Mouse (Mus musculus) frontal cortex, adult 2 months (tissue): ENCODE measurements around the gene Polg. TPM values are rescaled to one million over a fixed set of nuclear protein-coding genes. Genes with fewer than 3 reads are reported as not detected.

Experiments used
- DNase-seq, 2 experiments: peaks; one replicate each; pipeline ENCODE4 v3.0.0; 2022; ENCODE audit warnings: low spot score in 1 of 2; ENCODE audit errors: extremely low spot score in 1 of 2
- polyA plus RNA-seq: library from polyadenylated mRNA; depleted of rRNA; stranded (reverse); fragments of >200 nt; gene quantifications from 2 replicates; pipeline ENCODE4 v1.2.3, GENCODE M21; 2012; rRNA removed

Polg gene
- polyA plus RNA-seq = 73.0 and 84.6 TPM in 2 replicates

- DNase-seq = peak; percentile 98 to 100
Observed at GRCm38 (mm10) chr7:79466053-79466901, at the start of gene Polg. TSS of gene Polg (minus strand) at chr7:79466362.

- no peak for DNase-seq
Observed at GRCm38 (mm10) chr7:79515861-79516260, 49.7 kb upstream of the Polg start.

- no peak for DNase-seq
Observed at GRCm38 (mm10) chr7:79515221-79515743, 49.1 kb upstream of the Polg start.

GRCm38 (mm10) chr7:79514361-79514881 lies 48.3 kb upstream of the Polg start:
- no peak for DNase-seq

GRCm38 (mm10) chr7:79513466-79513865 lies 47.3 kb upstream of the Polg start:
- DNase-seq = no peak

GRCm38 (mm10) chr7:79512496-79512895 lies 46.3 kb upstream of the Polg start:
- no peak for DNase-seq

GRCm38 (mm10) chr7:79511656-79512055 lies 45.5 kb upstream of the Polg start:
- DNase-seq = no peak

- no peak for DNase-seq
Observed at GRCm38 (mm10) chr7:79511181-79511580, 45.0 kb upstream of the Polg start.

- no peak for DNase-seq
Observed at GRCm38 (mm10) chr7:79510686-79511085, 44.5 kb upstream of the Polg start.

- no peak for DNase-seq
Observed at GRCm38 (mm10) chr7:79509710-79510109, 43.5 kb upstream of the Polg start.

GRCm38 (mm10) chr7:79509235-79509607 lies 43.1 kb upstream of the Polg start:
- DNase-seq = no peak

GRCm38 (mm10) chr7:79508280-79509234 lies 42.4 kb upstream of the Polg start:
- peak in 1 of 2 experiments; percentile 20 for DNase-seq

GRCm38 (mm10) chr7:79507756-79508155 lies 41.6 kb upstream of the Polg start:
- DNase-seq = no peak

- peak in 1 of 2 experiments; percentile 44 for DNase-seq
Observed at GRCm38 (mm10) chr7:79507101-79507705, 41.0 kb upstream of the Polg start.

- peak in 1 of 2 experiments; percentile 15 for DNase-seq
Observed at GRCm38 (mm10) chr7:79506531-79507090, 40.4 kb upstream of the Polg start.

GRCm38 (mm10) chr7:79505876-79506530 lies 39.8 kb upstream of the Polg start:
- DNase-seq = peak in 1 of 2 experiments; percentile 22

GRCm38 (mm10) chr7:79505376-79505775 lies 39.2 kb upstream of the Polg start:
- DNase-seq = peak in 1 of 2 experiments; percentile 10

- peak; percentile 86 to 96 for DNase-seq
Observed at GRCm38 (mm10) chr7:79504723-79505122, 38.6 kb upstream of the Polg start.

GRCm38 (mm10) chr7:79503656-79504250 lies 37.6 kb upstream of the Polg start:
- DNase-seq = no peak
